Mouse (Mus musculus): Measurements from ENCODE around the gene Gm17359.

GRCm38 (mm10) chr3:79324697-79325526 is 11.5 kb upstream of the Gm17359 start:
- no peak for TF ChIP-seq E2F4 (IDR thresholded peaks at IDR 0.05; ENCODE audit: insufficient replicate concordance, low read depth, low read length)
- TF ChIP-seq CHD2 (IDR thresholded peaks at IDR 0.05; ENCODE audit: low read length), result no peak
- TF ChIP-seq TBP (conservative IDR thresholded peaks at IDR 0.05; ENCODE audit: low read depth, low read length), result no peak
- no peak for TF ChIP-seq CTCF (conservative IDR thresholded peaks at IDR 0.05 in 1 of 2, IDR thresholded peaks at IDR 0.05 in 1 of 2; ENCODE audit: low read depth in 2 of 2, low read length in 2 of 2)
- TF ChIP-seq ZMIZ1 (IDR thresholded peaks at IDR 0.05; ENCODE audit: low read depth, low read length), result no peak
- no peak for TF ChIP-seq EP300 (IDR thresholded peaks at IDR 0.05; ENCODE audit: low read length)
